Mouse (Mus musculus): ENCODE data around the gene Cckar. TPM values are rescaled to one million over a fixed set of nuclear protein-coding genes. Genes with fewer than 3 reads are reported as not detected.

The Cckar gene
- 0.04 and 0.05 TPM in 2 replicates for polyA plus RNA-seq (2021; fragmentation: Nextera tagmentation)
- long read RNA-seq, experiment 1: 0 reads
- long read RNA-seq, experiment 2, partial matches to known transcripts: 0 of 1 reads
- long read RNA-seq, experiment 2, other reads (novel, unspliced or antisense): 0 of 1 reads

GRCm38 (mm10) chr5:53707235-53708177 is at the start of gene Cckar:
TSS of gene Cckar (minus strand) at chr5:53707705.

Other genes starting within 250 kb of the Cckar start
- gene Rbpj, start 241.6 kb downstream of the Cckar start, polyA plus RNA-seq (2021; fragmentation: Nextera tagmentation): 6.6 and 8.0 TPM in 2 replicates
- gene Tbc1d19, start 101.9 kb upstream of the Cckar start, polyA plus RNA-seq (2021; fragmentation: Nextera tagmentation): 25.2 and 26.7 TPM in 2 replicates